Comparison of ENCODE assay signal across 1 mouse cellular context in the genomic region with DNA sequence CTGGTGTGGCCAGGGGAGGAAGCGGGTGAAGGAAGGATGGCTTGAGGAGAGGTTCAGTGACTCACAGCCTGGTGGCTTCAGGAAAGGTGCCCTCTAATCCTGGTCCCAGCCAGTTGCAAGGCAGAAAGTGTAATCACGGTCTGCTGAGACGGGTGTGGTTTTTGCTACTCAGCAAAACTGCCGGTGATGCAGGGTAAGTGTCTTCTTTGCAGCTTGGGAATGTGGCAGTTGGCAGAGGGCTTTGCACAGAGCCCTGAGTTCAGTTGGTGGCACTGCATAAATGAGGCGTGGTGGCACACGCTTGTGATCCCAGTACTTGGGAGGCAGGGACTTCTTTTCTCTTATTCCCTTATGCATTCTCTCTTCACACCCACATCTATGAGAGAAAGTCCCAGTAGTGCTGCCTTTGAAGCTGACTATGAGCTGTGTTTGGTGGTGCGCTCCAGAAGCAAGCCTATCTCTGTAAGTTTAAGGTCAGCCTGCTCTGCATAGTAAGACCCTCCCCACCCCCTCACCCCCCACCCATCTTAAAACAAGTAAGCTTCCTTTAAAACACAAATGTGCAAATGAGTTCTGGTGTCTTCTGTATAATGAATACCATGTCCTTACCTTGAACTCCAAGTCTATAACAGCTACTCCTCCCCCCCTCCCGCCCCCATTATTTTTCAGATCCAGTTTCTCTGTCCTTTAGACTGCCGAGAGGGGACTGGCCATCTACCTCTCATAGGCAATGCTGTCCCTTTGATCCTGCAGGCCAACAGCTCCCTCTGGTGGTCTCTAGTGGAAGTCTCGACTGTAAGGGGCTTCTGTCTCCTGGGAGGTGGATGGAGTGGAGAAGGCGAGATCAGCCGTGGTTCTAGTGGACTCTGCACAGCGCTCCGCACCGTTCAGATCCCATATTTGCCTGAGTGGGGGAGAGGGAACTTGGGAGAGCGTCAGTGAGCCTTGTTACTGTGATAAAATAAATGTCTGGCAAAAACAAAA.
TF ChIP-seq lines count a peak whose summit lies in the region.

No protein-coding gene starts in this region.

TF ChIP-seq in MEL, 35 proteins besides CTCF, POLR2A, EP300 and RAD21 (continued from another document):
- TF ChIP-seq ETS1 (IDR thresholded peaks at IDR 0.05; ENCODE audit: low read depth, low read length), result no peak
